Mouse (Mus musculus): Measurements from ENCODE around the gene Ghdc. TPM values are rescaled to one million over a fixed set of nuclear protein-coding genes. Genes with fewer than 3 reads are reported as not detected.

The Ghdc gene
- 7.4 and 8.4 TPM in 2 replicates for polyA plus RNA-seq (2015; fragmentation: Nextera tagmentation; extraction: Ambion mirVana)

DNA sequence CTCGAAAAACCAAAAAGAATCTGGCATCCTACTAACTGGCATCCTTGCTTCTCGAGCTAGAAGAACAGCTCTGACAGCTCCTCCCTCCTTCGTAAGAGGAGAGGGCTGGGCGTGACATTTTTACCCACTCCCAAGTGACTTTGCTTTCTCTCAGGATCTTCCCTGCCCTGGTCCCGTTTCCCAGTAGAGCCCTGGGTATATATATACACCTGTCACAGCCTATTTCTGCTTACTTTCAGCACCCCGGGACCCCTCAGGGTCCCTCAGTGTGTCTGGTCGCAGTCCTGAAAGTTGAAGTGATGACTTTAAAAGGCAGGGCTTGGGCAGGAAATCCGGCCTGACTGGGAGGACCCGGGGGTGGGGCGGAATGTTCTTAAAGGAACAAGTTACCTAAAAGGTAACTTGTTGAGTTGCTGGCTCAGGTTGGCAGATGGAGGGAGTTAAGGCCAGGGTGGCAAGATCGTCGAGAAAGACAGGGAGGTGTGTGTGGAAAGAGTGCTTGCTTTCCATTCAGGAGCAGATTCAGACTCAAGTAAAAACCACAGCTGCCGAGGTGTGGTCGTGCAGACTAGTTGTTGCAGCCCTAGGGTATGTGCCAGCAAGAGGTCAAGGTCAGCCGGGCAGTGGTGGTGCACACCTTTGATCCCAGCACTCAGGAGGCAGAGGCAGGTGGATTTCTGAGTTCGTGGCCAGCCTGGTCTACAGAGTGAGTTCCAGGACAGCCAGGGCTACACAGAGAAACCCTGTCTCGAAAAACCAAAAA, at the start of gene Ghdc:
Ghdc (minus strand) TSS at position 312 of the 763 bp plus-strand sequence.
- Histone ChIP-seq H3K4me3 (peak within 1 kb of the TSS; percentile 61), H3K27me3 (no peaks in the 10 kb centered on the region), H3K36me3 (no peaks in the 10 kb centered on the region), H3K9me3 (no peaks in the 10 kb centered on the region), H3K9ac (peak within 1 kb of the TSS; percentile 51), H3K4me1 (replicated peaks) (peaks cover 7% of the 10 kb centered on the region), H3K4me2 (peak within 1 kb of the TSS; percentile 57), H3K27ac (replicated peaks) (peak within 1 kb of the TSS; percentile 71)
- 27% methylated on average over 17 of the region's 17 CpGs for WGBS
- peak; percentile 71 for ATAC-seq (ENCODE audit: low FRiP score, low read depth)

- Histone ChIP-seq H3K36me3 (no peaks in the 10 kb centered on the region), H3K4me1 (replicated peaks) (peaks cover 13% of the 10 kb centered on the region), H3K9me3 (no peaks in the 10 kb centered on the region), H3K4me2 (no peak overlapping the region), H3K27me3 (no peaks in the 10 kb centered on the region), H3K9ac (no peak overlapping the region), H3K27ac (replicated peaks) (no peak overlapping the region), H3K4me3 (no peak overlapping the region)
- WGBS = 86% methylated on average over 8 of the region's 8 CpGs
- no peak for ATAC-seq (ENCODE audit: low FRiP score, low read depth)
These were observed 49.3 kb upstream of the Ghdc start for GRCm38 (mm10) chr11:100820047-100820446.

GRCm38 (mm10) chr11:100819626-100820025, 48.9 kb upstream of the Ghdc start:
- no peak overlapping the region for H3K27ac ChIP-seq (replicated peaks)
- H3K4me2 ChIP-seq = no peak overlapping the region
- no peak for ATAC-seq (ENCODE audit: low FRiP score, low read depth)
- no peaks in the 10 kb centered on the region for H3K27me3 ChIP-seq
- no peak overlapping the region for H3K4me3 ChIP-seq
- 93% methylated on average over 16 of the region's 16 CpGs for WGBS
- peaks cover 13% of the 10 kb centered on the region for H3K4me1 ChIP-seq (replicated peaks)
- no peaks in the 10 kb centered on the region for H3K9me3 ChIP-seq
- H3K36me3 ChIP-seq = no peaks in the 10 kb centered on the region
- H3K9ac ChIP-seq = no peak overlapping the region

- no peak overlapping the region for H3K4me2 ChIP-seq
- H3K27ac ChIP-seq (replicated peaks) = no peak overlapping the region
- H3K9ac ChIP-seq = no peak overlapping the region
- H3K27me3 ChIP-seq = no peaks in the 10 kb centered on the region
- H3K9me3 ChIP-seq = no peaks in the 10 kb centered on the region
- no peak for ATAC-seq (ENCODE audit: low FRiP score, low read depth)
- no peak overlapping the region for H3K4me3 ChIP-seq
- WGBS = 84% methylated on average over 8 of the region's 8 CpGs
- H3K36me3 ChIP-seq = no peaks in the 10 kb centered on the region
- H3K4me1 ChIP-seq (replicated peaks) = peaks cover 13% of the 10 kb centered on the region
These were observed 48.3 kb upstream of the Ghdc start for GRCm38 (mm10) chr11:100819048-100819447.

DNA sequence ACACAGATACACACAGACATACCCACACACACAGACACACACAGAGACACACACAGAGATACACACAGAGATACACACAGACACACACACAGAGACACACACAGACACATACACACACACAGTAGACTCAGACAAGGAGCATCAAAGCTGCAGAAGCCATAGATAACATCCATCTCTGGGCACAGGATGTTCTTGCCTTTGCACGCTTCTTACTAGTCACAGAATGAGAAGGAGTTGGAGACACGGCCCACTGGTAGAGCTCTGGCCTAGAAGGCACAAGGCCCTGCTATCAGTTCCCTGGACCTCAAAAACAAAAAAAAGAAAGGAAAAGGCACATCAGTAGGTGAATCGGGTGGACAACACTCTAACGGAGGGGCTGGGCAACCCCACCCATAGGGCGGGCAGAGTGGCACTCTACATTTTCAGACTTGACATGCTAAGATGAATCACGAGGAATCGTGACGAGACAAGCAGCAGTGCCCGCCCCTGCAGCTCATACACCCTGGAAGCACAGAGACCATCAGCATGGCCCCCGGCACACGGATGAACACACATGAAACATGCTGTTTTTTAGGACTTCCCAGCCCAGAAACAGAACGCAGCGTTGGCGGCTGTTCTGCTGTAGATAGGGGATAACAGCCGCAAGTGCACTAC, 47.7 kb upstream of the Ghdc start:
- H3K4me3 ChIP-seq = no peak overlapping the region
- H3K36me3 ChIP-seq = no peaks in the 10 kb centered on the region
- no peaks in the 10 kb centered on the region for H3K27me3 ChIP-seq
- no peak overlapping the region for H3K4me2 ChIP-seq
- H3K27ac ChIP-seq (replicated peaks) = no peak overlapping the region
- WGBS = 93% methylated on average over 15 of the region's 15 CpGs
- ATAC-seq (ENCODE audit: low FRiP score, low read depth) = no peak
- peaks cover 13% of the 10 kb centered on the region for H3K4me1 ChIP-seq (replicated peaks)
- no peaks in the 10 kb centered on the region for H3K9me3 ChIP-seq
- H3K9ac ChIP-seq = no peak overlapping the region

DNA sequence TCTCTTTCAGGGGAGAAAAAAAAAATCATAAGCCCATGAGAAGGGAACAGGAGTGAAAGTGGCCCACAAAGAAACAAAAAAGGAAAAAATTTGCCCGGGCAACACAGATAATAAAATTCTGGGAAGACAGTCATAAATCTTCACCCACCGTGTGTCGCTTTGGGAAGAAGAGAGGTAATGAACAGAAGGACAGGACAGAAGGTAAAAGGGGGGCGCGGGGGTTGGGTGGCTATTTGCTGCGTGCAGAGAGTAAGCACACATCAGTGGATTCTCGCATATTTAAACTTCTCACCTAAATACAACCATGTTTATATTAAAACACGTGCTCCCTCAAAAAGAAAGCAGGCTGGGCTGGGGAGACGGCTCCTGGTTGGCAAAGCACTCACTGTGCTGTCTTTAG, 46.6 kb upstream of the Ghdc start:
- Histone ChIP-seq H3K4me2 (no peak overlapping the region), H3K27ac (replicated peaks) (no peak overlapping the region), H3K9ac (no peak overlapping the region), H3K4me1 (replicated peaks) (peaks cover 13% of the 10 kb centered on the region), H3K36me3 (no peaks in the 10 kb centered on the region), H3K9me3 (no peaks in the 10 kb centered on the region), H3K27me3 (no peaks in the 10 kb centered on the region), H3K4me3 (no peak overlapping the region)
- WGBS = 58% methylated on average over 9 of the region's 9 CpGs
- no peak for ATAC-seq (ENCODE audit: low FRiP score, low read depth)

- WGBS = 64% methylated on average over 4 of the region's 4 CpGs
- no peak overlapping the region for H3K27ac ChIP-seq (replicated peaks)
These were observed 46.0 kb upstream of the Ghdc start for GRCm38 (mm10) chr11:100816801-100817200.

DNA sequence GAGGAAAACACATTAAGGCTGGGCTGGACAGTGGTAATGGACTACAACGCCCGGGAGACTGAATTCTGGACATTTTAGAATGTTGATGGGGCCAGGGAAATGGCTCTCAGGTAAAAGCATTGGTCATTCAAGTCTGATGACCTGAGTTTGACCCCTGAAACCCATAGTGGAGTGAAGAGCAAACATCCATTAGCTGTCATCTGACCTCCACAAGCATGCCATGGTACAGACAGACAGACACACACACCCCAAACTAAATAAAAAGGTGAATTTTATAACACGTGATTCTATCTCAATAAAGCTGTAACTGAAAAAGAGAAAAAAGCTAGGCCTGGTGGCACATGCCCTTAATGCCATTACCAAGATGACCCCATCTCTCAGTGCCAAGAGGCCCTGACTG, 45.6 kb upstream of the Ghdc start:
- WGBS = 86% methylated on average over 3 of the region's 3 CpGs
- Histone ChIP-seq H3K9me3 (no peaks in the 10 kb centered on the region), H3K36me3 (no peaks in the 10 kb centered on the region), H3K9ac (no peak overlapping the region), H3K27me3 (no peaks in the 10 kb centered on the region), H3K4me3 (no peak overlapping the region), H3K27ac (replicated peaks) (no peak overlapping the region), H3K4me2 (no peak overlapping the region), H3K4me1 (replicated peaks) (peaks cover 13% of the 10 kb centered on the region)
- ATAC-seq (ENCODE audit: low FRiP score, low read depth) = no peak

More at GRCm38 (mm10) chr11:100816801-100817200, 46.0 kb upstream of the Ghdc start:
- Histone ChIP-seq H3K36me3 (no peaks in the 10 kb centered on the region), H3K4me2 (no peak overlapping the region), H3K4me1 (replicated peaks) (peaks cover 13% of the 10 kb centered on the region), H3K9me3 (no peaks in the 10 kb centered on the region), H3K4me3 (no peak overlapping the region), H3K27me3 (no peaks in the 10 kb centered on the region), H3K9ac (no peak overlapping the region)
- ATAC-seq (ENCODE audit: low FRiP score, low read depth) = no peak

DNA sequence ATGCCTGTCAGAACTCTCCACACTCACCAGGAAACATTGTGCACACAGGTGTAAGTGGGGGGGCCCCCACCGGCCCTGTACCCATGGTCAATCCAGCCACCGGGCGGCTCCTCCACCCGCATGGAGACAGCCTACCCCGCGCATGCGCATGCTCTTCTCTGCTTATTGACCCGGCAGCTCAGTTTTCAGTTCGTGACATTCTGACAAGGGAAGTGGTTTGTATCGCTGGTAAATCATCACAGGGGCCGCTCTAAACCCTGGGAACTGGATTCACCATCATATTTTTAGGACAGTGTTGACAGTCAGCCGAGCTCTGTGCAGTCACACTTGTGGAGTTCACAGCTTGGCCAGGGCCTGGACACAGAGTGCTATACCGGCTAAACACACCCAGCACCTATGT, 43.7 kb upstream of the Ghdc start:
- 72% methylated on average over 13 of the region's 13 CpGs for WGBS
- H3K4me1 ChIP-seq (replicated peaks) = peaks cover 13% of the 10 kb centered on the region
- no peaks in the 10 kb centered on the region for H3K9me3 ChIP-seq
- H3K36me3 ChIP-seq = no peaks in the 10 kb centered on the region
- H3K27me3 ChIP-seq = no peaks in the 10 kb centered on the region
- H3K9ac ChIP-seq = no peak overlapping the region
- H3K4me2 ChIP-seq = no peak overlapping the region
- no peak overlapping the region for H3K27ac ChIP-seq (replicated peaks)
- ATAC-seq (ENCODE audit: low FRiP score, low read depth) = 0 out of 2 replicates have a peak, but pooled peaks have one; percentile 42
- H3K4me3 ChIP-seq = no peak overlapping the region

DNA sequence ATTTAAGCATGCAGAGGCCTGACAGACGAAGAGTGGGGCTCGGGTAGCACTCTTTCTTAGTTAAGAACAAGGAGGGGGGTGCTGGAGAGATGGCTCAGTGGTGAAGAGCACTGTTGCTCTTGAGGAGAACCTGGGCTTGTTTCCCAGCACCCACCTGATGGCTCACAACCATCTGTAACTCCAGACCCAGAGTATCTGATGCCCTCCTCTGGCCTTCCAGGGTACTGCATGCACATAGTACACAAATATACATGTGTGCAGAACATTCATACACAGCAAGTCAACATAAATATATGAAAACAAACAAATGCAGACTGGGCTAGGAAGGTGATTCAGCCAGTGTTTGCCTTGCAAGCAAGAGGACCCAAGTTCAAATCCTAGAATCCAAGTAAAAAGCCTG, 40.4 kb upstream of the Ghdc start:
- Histone ChIP-seq H3K9me3 (no peaks in the 10 kb centered on the region), H3K4me1 (replicated peaks) (no peaks in the 10 kb centered on the region), H3K4me2 (no peak overlapping the region), H3K4me3 (no peak overlapping the region), H3K27me3 (no peaks in the 10 kb centered on the region), H3K36me3 (no peaks in the 10 kb centered on the region), H3K9ac (no peak overlapping the region), H3K27ac (replicated peaks) (no peak overlapping the region)
- no peak for ATAC-seq (ENCODE audit: low FRiP score, low read depth)
- 98% methylated on average over 2 of the region's 2 CpGs for WGBS

GRCm38 (mm10) chr11:100810516-100810915, 39.8 kb upstream of the Ghdc start:
- 89% methylated on average over 9 of the region's 9 CpGs for WGBS
- no peaks in the 10 kb centered on the region for H3K4me1 ChIP-seq (replicated peaks)
- H3K36me3 ChIP-seq = no peaks in the 10 kb centered on the region

GRCm38 (mm10) chr11:100806380-100807305, 35.9 kb upstream of the Ghdc start:
- H3K27me3 ChIP-seq = no peaks in the 10 kb centered on the region
- no peak for ATAC-seq (ENCODE audit: low FRiP score, low read depth)
- H3K9ac ChIP-seq = no peak overlapping the region
- no peak overlapping the region for H3K4me2 ChIP-seq
- 75% methylated on average over 20 of the region's 20 CpGs for WGBS
- H3K9me3 ChIP-seq = no peaks in the 10 kb centered on the region
- no peak overlapping the region for H3K27ac ChIP-seq (replicated peaks)
- peaks cover 27% of the 10 kb centered on the region for H3K36me3 ChIP-seq
- no peaks in the 10 kb centered on the region for H3K4me1 ChIP-seq (replicated peaks)
- H3K4me3 ChIP-seq = no peak overlapping the region

More at GRCm38 (mm10) chr11:100810516-100810915, 39.8 kb upstream of the Ghdc start:
- ATAC-seq (ENCODE audit: low FRiP score, low read depth) = no peak
- no peaks in the 10 kb centered on the region for H3K27me3 ChIP-seq
- no peak overlapping the region for H3K4me3 ChIP-seq
- H3K4me2 ChIP-seq = no peak overlapping the region
- H3K27ac ChIP-seq (replicated peaks) = no peak overlapping the region
- H3K9me3 ChIP-seq = no peaks in the 10 kb centered on the region
- no peak overlapping the region for H3K9ac ChIP-seq

Data from hindbrain, embryonic 15.5 days (tissue).